Comparison of ENCODE assay signal across 11 mouse cellular contexts in genomic region chr7:16812505-16812904, GRCm38 (mm10). TPM values are rescaled to one million over a fixed set of nuclear protein-coding genes. Genes with fewer than 3 reads are reported as not detected.
DNase-seq lines count a peak whose midpoint lies in the region; ATAC-seq and TF ChIP-seq lines count a peak whose summit lies in the region.
"Had no signal": no experiment of that assay in that cellular context is flagged by ENCODE, and none has a peak within 500 bp of the region (broad histone marks: within the 10 kb centered on the region; RNA-seq: fewer than 3 reads in every experiment).

No protein-coding gene starts in this region.

- 0 out of 2 replicates have a peak overlapping the region, but pooled peaks have one; percentile 30 for H3K9ac ChIP-seq in hindbrain, embryonic 13.5 days
- H3K9ac ChIP-seq in lung, postnatal 0 days (replicated peaks; ENCODE audit: low read depth): no peak overlapping the region
- no peak overlapping the region for H3K9ac ChIP-seq in MEL (ENCODE audit: control insufficient read depth, low read depth, low read length, poor library complexity, severe bottlenecking)

- 77% methylated on average over 2 of the region's 2 CpGs for WGBS in hindbrain, embryonic 13.5 days
- 82% methylated on average over 2 of the region's 2 CpGs for WGBS in hindbrain, embryonic 10.5 days
- WGBS in lung, postnatal 0 days: 73% methylated on average over 2 of the region's 2 CpGs

- H3K4me1 ChIP-seq in hindbrain, embryonic 13.5 days (replicated peaks): peaks cover 67% of the 10 kb centered on the region
- H3K4me1 ChIP-seq in hindbrain, embryonic 10.5 days (replicated peaks): peaks cover 43% of the 10 kb centered on the region
- peaks cover 13% of the 10 kb centered on the region; the same call in 1 of the 2 replicates for H3K4me1 ChIP-seq in lung, postnatal 0 days (ENCODE audit: insufficient read depth, low read depth, low read length)
- peaks cover 3 to 7% of the 10 kb centered on the region in 2 experiments for H3K4me1 ChIP-seq in MEL (ENCODE audit: control insufficient read depth in 1 of 2, insufficient read depth in 2 of 2, low read length in 2 of 2)

- 0 out of 2 replicates have a peak overlapping the region, but pooled peaks have one; percentile 58 for H3K4me3 ChIP-seq in hindbrain, embryonic 13.5 days
- H3K4me3 ChIP-seq in hindbrain, embryonic 10.5 days: no peak overlapping the region
- no peak overlapping the region for H3K4me3 ChIP-seq in lung, postnatal 0 days (ENCODE audit: low read depth, low read length)
- H3K4me3 ChIP-seq in MEL (ENCODE audit: control insufficient read depth in 1 of 2, insufficient read depth in 1 of 2, low read depth in 2 of 2, low read length in 2 of 2): no peak overlapping the region

- H3K36me3 ChIP-seq in hindbrain, embryonic 13.5 days: peaks cover 18% of the 10 kb centered on the region
- peaks cover 53% of the 10 kb centered on the region for H3K36me3 ChIP-seq in hindbrain, embryonic 10.5 days
- H3K36me3 ChIP-seq in lung, postnatal 0 days (ENCODE audit: insufficient read depth, low read length): no peaks in the 10 kb centered on the region; the same call in 1 of the 2 replicates
- H3K36me3 ChIP-seq in MEL (ENCODE audit: control insufficient read depth in 1 of 2, insufficient read depth in 2 of 2, low read length in 2 of 2): peaks cover 0 to 7% of the 10 kb centered on the region in 2 experiments; a peak in 3 of 4 replicates
- H3K36me3 ChIP-seq in splenic B cell, adult 2 months (ENCODE audit: control insufficient read depth, insufficient read depth, low read length, poor library complexity, severe bottlenecking): peaks cover 1% of the 10 kb centered on the region

- no peak for TF ChIP-seq POLR2A in MEL (IDR thresholded peaks at IDR 0.05; ENCODE audit: control insufficient read depth in 1 of 2, insufficient read depth in 1 of 2, low read depth in 1 of 2, low read length in 2 of 2, poor library complexity in 1 of 2)

- peak overlapping the region; percentile 85; the same call in 1 of the 2 replicates for H3K4me2 ChIP-seq in hindbrain, embryonic 13.5 days
- H3K4me2 ChIP-seq in lung, postnatal 0 days (replicated peaks; ENCODE audit: low read depth, low read length): no peak overlapping the region

- TF ChIP-seq CTCF in lung, postnatal 0 days (IDR thresholded peaks at IDR 0.05): peak; percentile 60
- peak; percentile 3 to 51 (median 35); a peak in 4 of 6 replicates for TF ChIP-seq CTCF in MEL (IDR thresholded peaks at IDR 0.05 in 2 of 3, conservative IDR thresholded peaks at IDR 0.05 in 1 of 3; ENCODE audit: control insufficient read depth in 1 of 3, insufficient read depth in 1 of 3, low read depth in 2 of 3, low read length in 3 of 3, poor library complexity in 1 of 3, severe bottlenecking in 1 of 3)

- TF ChIP-seq RAD21 in MEL (IDR thresholded peaks at IDR 0.05; ENCODE audit: low read depth, low read length): peak; percentile 24

- no peak for DNase-seq in hindbrain, embryonic 10.5 days (ENCODE audit: low spot score)
- peak; percentile 38 for DNase-seq in lung, postnatal 0 days (ENCODE audit: low spot score)
- no peak for DNase-seq in lung, postnatal 36 days
- no peak for DNase-seq in MEL (ENCODE audit: low read depth, low spot score)
- DNase-seq in splenic B cell, adult 2 months (ENCODE audit: low read depth, low spot score): peak; percentile 38
- no peak for DNase-seq in right cerebral cortex, postnatal 14 days
- DNase-seq: embryo, embryonic 11 days; heart, adult 11 months; left cerebral cortex, postnatal 4 days; thymus, postnatal 14 days had no signal

- H3K79me2 ChIP-seq in MEL (ENCODE audit: control insufficient read depth, insufficient read depth, low read length, poor library complexity): peaks cover 13% of the 10 kb centered on the region

- H3K27ac ChIP-seq in hindbrain, embryonic 13.5 days: peak overlapping the region; percentile 94; the same call in 1 of the 2 replicates
- no peak overlapping the region for H3K27ac ChIP-seq in hindbrain, embryonic 10.5 days
- no peak overlapping the region for H3K27ac ChIP-seq in lung, postnatal 0 days (ENCODE audit: low read length)
- no peak overlapping the region for H3K27ac ChIP-seq in MEL (ENCODE audit: control insufficient read depth, low read depth, low read length)

- no peak for TF ChIP-seq EP300 in lung, postnatal 0 days (IDR thresholded peaks at IDR 0.05)
- no peak for TF ChIP-seq EP300 in MEL (IDR thresholded peaks at IDR 0.05; ENCODE audit: low read depth in 1 of 2, low read length in 2 of 2)

- ATAC-seq in hindbrain, embryonic 13.5 days (ENCODE audit: low FRiP score): no peak
- no peak for ATAC-seq in lung, postnatal 0 days

- H3K27me3 ChIP-seq in hindbrain, embryonic 13.5 days: peaks cover 20% of the 10 kb centered on the region
- peaks cover 41% of the 10 kb centered on the region for H3K27me3 ChIP-seq in hindbrain, embryonic 10.5 days (ENCODE audit: insufficient read depth, poor library complexity, severe bottlenecking)
- no peaks in the 10 kb centered on the region for H3K27me3 ChIP-seq in lung, postnatal 0 days (replicated peaks; ENCODE audit: insufficient read depth, low read length)
- no peaks in the 10 kb centered on the region for H3K27me3 ChIP-seq in MEL (ENCODE audit: control insufficient read depth in 1 of 2, insufficient read depth in 2 of 2, low read length in 2 of 2)
- no peaks in the 10 kb centered on the region for H3K27me3 ChIP-seq in splenic B cell, adult 2 months (ENCODE audit: control insufficient read depth, insufficient read depth, low read length, poor library complexity, severe bottlenecking)

- H3K9me3 ChIP-seq in hindbrain, embryonic 13.5 days: no peaks in the 10 kb centered on the region
- H3K9me3 ChIP-seq in hindbrain, embryonic 10.5 days: no peaks in the 10 kb centered on the region
- H3K9me3 ChIP-seq in lung, postnatal 0 days (ENCODE audit: low read length): no peaks in the 10 kb centered on the region
- no peaks in the 10 kb centered on the region for H3K9me3 ChIP-seq in MEL (replicated peaks; ENCODE audit: insufficient read depth, low read length)

TF ChIP-seq in MEL, 35 proteins besides CTCF, POLR2A, EP300 and RAD21:
- TF ChIP-seq MAX (IDR thresholded peaks at IDR 0.05; ENCODE audit: low read length) (no peak), ETS1 (IDR thresholded peaks at IDR 0.05; ENCODE audit: low read depth, low read length) (no peak), SMC3 (IDR thresholded peaks at IDR 0.05; ENCODE audit: low read depth, low read length) (peak; percentile 19), MXI1 (IDR thresholded peaks at IDR 0.05; ENCODE audit: low read depth, low read length) (no peak), ZC3H11A (IDR thresholded peaks at IDR 0.05; ENCODE audit: low read depth, low read length) (peak; percentile 9; the same call in 1 of the 2 replicates)
TF ChIP-seq in MEL: peak in this region for 2.

RNA-seq across cellular contexts. Expression of gene Strn4, which starts 3.2 kb away (rescaled TPM):
- polyA plus RNA-seq in hindbrain, embryonic 13.5 days (2015; fragmentation: Nextera tagmentation; extraction: Ambion mirVana): 159 and 172 TPM in 2 replicates
- 120 and 153 TPM in 2 replicates for polyA plus RNA-seq in hindbrain, embryonic 10.5 days (2016; fragmentation: Nextera tagmentation; extraction: Ambion mirVana)
- 57.7 and 60.7 TPM in 2 replicates for polyA plus RNA-seq in lung, postnatal 0 days (2015; fragmentation: Nextera tagmentation; extraction: Ambion mirVana)
- 54.7 and 55.8 TPM in 2 replicates for total RNA-seq in MEL (2012; rRNA removed)
- polyA plus RNA-seq in MEL (2012; ENCODE audit: insufficient read depth in 1 of 2, insufficient read length in 2 of 2, low read depth in 1 of 2, low replicate concordance in 2 of 2, missing spikeins in 1 of 2): 10 to 100 TPM in 1 of 2 experiments, not detected in 1; 93.5 TPM

RNA-seq across cellular contexts. Expression of gene Fkrp, which starts 4.0 kb away (rescaled TPM):
- polyA plus RNA-seq in hindbrain, embryonic 13.5 days (2015; fragmentation: Nextera tagmentation; extraction: Ambion mirVana): 43.6 and 45.3 TPM in 2 replicates
- polyA plus RNA-seq in hindbrain, embryonic 10.5 days (2016; fragmentation: Nextera tagmentation; extraction: Ambion mirVana): 29.3 TPM in 2 replicates
- polyA plus RNA-seq in lung, postnatal 0 days (2015; fragmentation: Nextera tagmentation; extraction: Ambion mirVana): 22.3 and 23.5 TPM in 2 replicates
- total RNA-seq in MEL (2012; rRNA removed): 12.6 and 15.9 TPM in 2 replicates
- 10 to 100 TPM in 1 of 2 experiments, not detected in 1; 19.2 TPM for polyA plus RNA-seq in MEL (2012; ENCODE audit: insufficient read depth in 1 of 2, insufficient read length in 2 of 2, low read depth in 1 of 2, low replicate concordance in 2 of 2, missing spikeins in 1 of 2)

RNA-seq across cellular contexts. Expression of gene Prkd2, which starts 30.2 kb away (rescaled TPM):
- 6.6 and 7.3 TPM in 2 replicates for polyA plus RNA-seq in hindbrain, embryonic 13.5 days (2015; fragmentation: Nextera tagmentation; extraction: Ambion mirVana)
- polyA plus RNA-seq in hindbrain, embryonic 10.5 days (2016; fragmentation: Nextera tagmentation; extraction: Ambion mirVana): 11.2 and 12.6 TPM in 2 replicates
- polyA plus RNA-seq in lung, postnatal 0 days (2015; fragmentation: Nextera tagmentation; extraction: Ambion mirVana): 26.1 and 29.0 TPM in 2 replicates
- total RNA-seq in MEL (2012; rRNA removed): 2.1 and 2.9 TPM in 2 replicates
- polyA plus RNA-seq in MEL (2012; ENCODE audit: insufficient read depth in 1 of 2, insufficient read length in 2 of 2, low read depth in 1 of 2, low replicate concordance in 2 of 2, missing spikeins in 1 of 2): 1 to 10 TPM in 1 of 2 experiments, not detected in 1; 8.7 TPM

RNA-seq across cellular contexts. Expression of gene Slc1a5, which starts 31.4 kb away (rescaled TPM):
- polyA plus RNA-seq in hindbrain, embryonic 13.5 days (2015; fragmentation: Nextera tagmentation; extraction: Ambion mirVana): 8.6 and 8.7 TPM in 2 replicates
- 28.8 and 31.6 TPM in 2 replicates for polyA plus RNA-seq in hindbrain, embryonic 10.5 days (2016; fragmentation: Nextera tagmentation; extraction: Ambion mirVana)
- 176 and 178 TPM in 2 replicates for polyA plus RNA-seq in lung, postnatal 0 days (2015; fragmentation: Nextera tagmentation; extraction: Ambion mirVana)
- 72.0 and 88.6 TPM in 2 replicates for total RNA-seq in MEL (2012; rRNA removed)
- 100 to 1,000 TPM in 1 of 2 experiments, not detected in 1; 180 TPM for polyA plus RNA-seq in MEL (2012; ENCODE audit: insufficient read depth in 1 of 2, insufficient read length in 2 of 2, low read depth in 1 of 2, low replicate concordance in 2 of 2, missing spikeins in 1 of 2)

Comparison
In these comparisons a context has a peak if more than half of its experiments do, and no peak if none do; other contexts are left out.
1. DNase-seq: peak in lung, postnatal 0 days (single experiment) and splenic B cell, adult 2 months (single experiment); none in hindbrain, embryonic 10.5 days (single experiment), lung, postnatal 36 days (single experiment), MEL (single experiment) and right cerebral cortex, postnatal 14 days (single experiment).